Mouse (Mus musculus): ENCODE measurements around the gene Rbm10. TPM values are rescaled to one million over a fixed set of nuclear protein-coding genes. Genes with fewer than 3 reads are reported as not detected.
A peak's percentile ranks its signal among the peaks of the same experiment; 100 is the strongest.

Rbm10 gene
- polyA plus RNA-seq, 1 experiment from 2014 or later = 80.8 TPM

DNA sequence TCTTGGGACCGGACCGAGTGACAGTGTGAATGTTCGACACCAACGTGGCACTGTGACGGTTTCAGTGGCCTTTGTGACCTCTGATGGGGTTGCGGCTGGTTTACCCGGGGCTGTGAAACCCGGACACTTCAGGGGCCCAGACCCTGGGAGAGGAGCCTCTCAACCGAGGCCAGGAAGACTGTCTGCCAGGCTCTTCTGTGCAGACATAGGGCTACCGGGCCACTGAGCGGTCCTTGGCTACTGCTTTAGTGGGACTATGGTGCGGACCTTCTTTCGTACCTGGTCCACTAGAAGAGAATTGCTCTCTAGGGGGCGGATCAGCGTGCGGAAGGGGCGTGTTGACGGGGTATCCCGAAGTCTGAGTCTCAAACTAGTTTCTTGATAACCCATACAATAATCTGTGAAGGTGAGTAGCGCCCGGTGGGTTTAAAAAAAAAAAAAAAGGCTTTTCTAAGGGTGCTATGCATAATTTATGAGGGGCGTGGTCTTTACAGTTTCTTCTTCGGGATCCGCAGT lies 41.6 kb downstream of the Rbm10 start:
- Histone ChIP-seq H3K36me3 (no peaks in the 10 kb centered on the region), H3K4me2 (replicated peaks) (peak overlapping the region; percentile 61)
- 22% methylated on average over 24 of the region's 24 CpGs for WGBS

DNA sequence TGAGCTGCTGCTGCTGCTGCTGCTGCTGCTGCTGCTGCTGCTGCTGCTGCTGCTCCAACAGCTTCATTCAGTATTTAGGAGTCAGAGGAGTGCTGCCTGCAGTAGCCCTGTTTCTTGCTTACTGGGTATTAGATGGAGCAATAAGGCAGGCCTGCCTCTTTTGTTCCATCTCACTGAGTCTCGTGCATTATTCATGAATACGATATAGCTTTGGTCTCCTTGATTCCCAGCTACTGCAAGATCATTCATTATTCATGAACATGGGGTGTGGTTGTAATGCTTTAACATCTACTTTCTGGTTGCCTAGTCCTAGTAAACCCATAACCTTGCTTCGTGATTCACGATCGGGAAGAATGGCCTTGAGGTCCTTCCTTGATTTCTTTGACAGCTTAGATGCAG lies 45.0 kb downstream of the Rbm10 start:
- peak overlapping the region; percentile 65; the same call in 1 of the 2 replicates for H3K4me3 ChIP-seq
- H3K36me3 ChIP-seq = peaks cover 6% of the 10 kb centered on the region; the same call in 1 of the 2 replicates
- H3K27me3 ChIP-seq = no peaks in the 10 kb centered on the region
- no peaks in the 10 kb centered on the region for H3K9me3 ChIP-seq
- H3K27ac ChIP-seq (replicated peaks) = peak overlapping the region; percentile 86
- 32% methylated on average over 5 of the region's 5 CpGs for WGBS
- no peak overlapping the region for H3K9ac ChIP-seq (replicated peaks)
- H3K4me1 ChIP-seq = 0 out of 2 replicates have a peak, but pooled peaks cover 4% of the 10 kb centered on the region
- peak; percentile 85 for ATAC-seq (ENCODE audit: low FRiP score, low read depth)
- peak overlapping the region; percentile 34 for H3K4me2 ChIP-seq (replicated peaks)

More for the DNA sequence above, 41.6 kb downstream of the Rbm10 start:
- Histone ChIP-seq H3K9ac (replicated peaks) (peak overlapping the region; percentile 37; the same call in 1 of the 2 replicates), H3K4me1 (0 out of 2 replicates have a peak, but pooled peaks cover 4% of the 10 kb centered on the region), H3K9me3 (no peaks in the 10 kb centered on the region), H3K4me3 (peak overlapping the region; percentile 46), H3K27me3 (no peaks in the 10 kb centered on the region), H3K27ac (replicated peaks) (no peak overlapping the region)
- no peak for ATAC-seq (ENCODE audit: low FRiP score, low read depth)

DNA sequence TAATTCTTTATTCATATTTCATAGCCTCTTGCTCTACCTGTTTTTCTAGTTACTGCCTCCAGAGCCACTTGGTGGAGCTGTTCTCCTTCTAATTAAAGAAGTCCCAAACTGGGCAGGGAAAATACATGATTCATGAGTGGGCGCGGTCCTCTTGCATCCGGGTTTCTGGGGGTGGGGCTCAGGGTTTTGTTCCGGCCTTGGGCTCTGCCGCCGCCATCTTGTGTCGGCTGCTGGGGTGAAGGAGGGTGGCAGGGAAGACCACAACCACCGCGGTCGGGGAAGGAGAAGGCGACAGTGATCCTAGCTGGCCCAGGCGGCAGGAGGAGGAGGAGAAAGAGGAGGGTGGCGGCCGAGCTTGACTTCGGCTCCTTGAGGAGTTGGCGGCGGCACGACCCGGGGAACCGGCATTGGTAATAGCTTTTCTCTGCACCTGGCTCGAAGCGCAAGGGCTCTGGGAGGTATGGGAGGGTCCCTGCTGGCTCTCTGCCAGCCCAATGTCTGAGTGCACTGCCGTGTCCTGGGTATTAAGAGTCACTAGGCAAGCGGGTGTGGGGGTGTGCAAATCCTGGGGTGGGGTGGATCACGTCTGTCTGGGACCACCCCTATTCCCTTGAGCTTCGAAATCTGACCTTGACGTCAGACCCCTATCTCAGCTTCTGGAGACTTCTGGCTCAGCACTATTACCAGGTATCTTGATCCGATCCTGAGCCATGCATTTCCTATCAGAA lies 45.6 kb downstream of the Rbm10 start:
- H3K27me3 ChIP-seq = no peaks in the 10 kb centered on the region
- WGBS = 19% methylated on average over 27 of the region's 28 CpGs
- no peaks in the 10 kb centered on the region for H3K9me3 ChIP-seq
- peak; percentile 89 for ATAC-seq (ENCODE audit: low FRiP score, low read depth)
- peak overlapping the region; percentile 57 for H3K4me2 ChIP-seq (replicated peaks)
- H3K9ac ChIP-seq (replicated peaks) = peak overlapping the region; percentile 70
- peaks cover 11% of the 10 kb centered on the region for H3K36me3 ChIP-seq
- peak overlapping the region; percentile 65 for H3K4me3 ChIP-seq
- 0 out of 2 replicates have a peak, but pooled peaks cover 4% of the 10 kb centered on the region for H3K4me1 ChIP-seq
- peak overlapping the region; percentile 86 for H3K27ac ChIP-seq (replicated peaks)

DNA sequence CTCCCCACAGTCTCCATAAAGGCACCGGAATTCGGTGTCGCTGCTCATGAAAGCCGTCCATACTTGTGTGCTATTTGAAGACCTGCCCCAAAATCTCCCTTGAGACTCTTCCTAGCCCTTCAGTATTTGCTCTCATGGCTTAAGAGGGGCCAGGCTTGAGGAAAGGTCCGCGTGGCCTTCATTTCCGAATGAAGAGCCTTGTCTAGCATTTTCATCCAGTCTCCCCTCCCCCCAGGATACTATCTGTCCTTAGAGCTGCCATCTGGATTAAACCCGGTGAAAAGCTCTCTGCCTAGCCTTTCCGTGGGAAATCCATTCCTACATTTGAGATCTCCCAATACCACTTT lies 46.1 kb downstream of the Rbm10 start:
- H3K4me2 ChIP-seq (replicated peaks) = peak overlapping the region; percentile 57
- H3K9me3 ChIP-seq = no peaks in the 10 kb centered on the region
- H3K36me3 ChIP-seq = peaks cover 17% of the 10 kb centered on the region
- H3K27me3 ChIP-seq = no peaks in the 10 kb centered on the region
- ATAC-seq (ENCODE audit: low FRiP score, low read depth) = no peak
- H3K4me1 ChIP-seq = 0 out of 2 replicates have a peak, but pooled peaks cover 4% of the 10 kb centered on the region
- H3K4me3 ChIP-seq = peak overlapping the region; percentile 65
- 23% methylated on average over 9 of the region's 9 CpGs for WGBS
- H3K9ac ChIP-seq (replicated peaks) = peak overlapping the region; percentile 70
- peak overlapping the region; percentile 86 for H3K27ac ChIP-seq (replicated peaks)

DNA sequence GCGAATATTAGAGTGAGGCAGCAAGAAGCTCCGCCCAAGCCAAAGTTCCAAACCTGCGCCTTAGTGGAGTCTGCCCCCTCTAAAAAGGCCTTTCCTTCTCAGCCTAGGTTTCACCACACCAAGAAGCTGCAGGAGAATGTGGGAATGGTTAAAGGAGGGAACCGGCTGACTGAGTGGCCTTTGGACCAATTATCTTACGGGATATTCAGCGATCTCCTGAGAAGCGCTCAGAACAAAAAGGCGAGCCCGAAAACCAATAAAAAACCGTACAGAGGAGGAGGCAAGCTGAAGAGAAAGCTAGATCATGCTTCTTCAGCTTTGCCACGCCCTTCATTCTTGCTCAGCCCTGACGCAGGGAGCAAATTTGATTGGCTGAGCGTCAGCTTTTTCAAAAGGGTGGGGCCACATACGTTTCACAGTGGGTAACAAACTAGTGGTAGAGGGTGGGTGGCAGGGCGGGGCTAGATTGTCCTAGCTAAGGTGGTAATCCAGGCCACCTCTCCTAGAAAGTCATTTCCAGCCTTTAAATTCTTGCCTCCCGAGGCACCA lies 70.3 kb downstream of the Rbm10 start, which contains the start of gene Cdk16:
Cdk16 (plus strand) TSS at position 436 of the 549 bp plus-strand sequence.
- H3K27me3 ChIP-seq = no peaks in the 10 kb centered on the region
- peak; percentile 91 for ATAC-seq (ENCODE audit: low FRiP score, low read depth)
- H3K4me1 ChIP-seq = peaks cover 8% of the 10 kb centered on the region
- H3K27ac ChIP-seq (replicated peaks) = peak within 1 kb of the TSS; percentile 97
- peaks cover 7% of the 10 kb centered on the region for H3K36me3 ChIP-seq
- H3K9ac ChIP-seq (replicated peaks) = peak within 1 kb of the TSS; percentile 75
- no peaks in the 10 kb centered on the region for H3K9me3 ChIP-seq
- 19% methylated on average over 16 of the region's 16 CpGs for WGBS
- peak within 1 kb of the TSS; percentile 68 for H3K4me3 ChIP-seq
- peak within 1 kb of the TSS; percentile 62 for H3K4me2 ChIP-seq (replicated peaks)

DNA sequence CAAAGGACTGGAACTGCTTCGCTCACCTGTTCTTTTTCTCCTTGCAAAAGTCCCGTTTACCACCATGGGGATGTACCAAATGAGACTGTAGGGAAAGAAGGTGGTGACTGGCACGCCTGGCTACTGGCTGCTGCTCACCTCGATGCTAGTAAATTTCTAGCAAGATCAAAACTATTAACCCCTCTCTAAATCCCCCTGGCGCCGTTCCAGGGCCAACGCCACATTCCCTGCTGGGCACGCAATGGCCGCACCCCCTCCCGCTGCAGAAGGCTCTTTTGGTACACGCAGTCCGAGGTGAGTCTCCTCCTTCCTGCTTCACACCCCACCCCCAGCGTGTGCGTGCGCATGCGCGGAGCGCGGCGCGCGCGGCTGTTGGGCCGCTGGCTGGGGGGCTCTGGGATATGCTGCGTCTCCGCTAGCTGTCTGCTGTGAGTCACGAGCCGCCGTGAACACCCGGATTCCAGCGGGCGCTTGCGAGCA lies 70.8 kb downstream of the Rbm10 start:
- H3K27ac ChIP-seq (replicated peaks) = peak overlapping the region; percentile 97
- H3K4me1 ChIP-seq = peaks cover 8% of the 10 kb centered on the region
- H3K4me2 ChIP-seq (replicated peaks) = peak overlapping the region; percentile 62
- H3K36me3 ChIP-seq = peaks cover 6% of the 10 kb centered on the region
- peak; percentile 93 for ATAC-seq (ENCODE audit: low FRiP score, low read depth)
- no peaks in the 10 kb centered on the region for H3K27me3 ChIP-seq
- H3K4me3 ChIP-seq = peak overlapping the region; percentile 68
- no peaks in the 10 kb centered on the region for H3K9me3 ChIP-seq
- whole genome bisulfite sequencing = 26% methylated on average over 28 of the region's 33 CpGs
- peak overlapping the region; percentile 75 for H3K9ac ChIP-seq (replicated peaks)

DNA sequence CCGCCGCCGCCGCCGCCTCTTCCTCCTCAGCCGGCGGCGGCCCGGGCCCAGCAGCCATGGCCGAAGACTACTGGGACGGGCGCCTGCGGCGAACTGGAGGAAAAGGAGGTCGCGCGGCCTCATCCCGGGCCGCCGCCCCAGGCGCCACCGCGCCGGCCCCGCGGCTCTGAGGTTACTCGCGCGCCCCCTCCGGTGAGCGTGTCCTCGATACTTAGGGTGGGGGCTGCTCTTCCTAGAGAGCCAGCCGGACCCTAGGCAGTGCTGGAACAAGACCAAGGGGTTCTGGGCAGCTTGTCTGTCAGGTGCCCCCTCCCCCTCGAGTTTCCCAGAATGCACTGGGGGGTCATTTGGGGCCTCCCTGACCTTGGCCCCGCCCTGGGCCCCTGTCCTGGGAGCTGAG lies 71.3 kb downstream of the Rbm10 start:
- ATAC-seq (ENCODE audit: low FRiP score, low read depth) = peak; percentile 73
- Histone ChIP-seq H3K4me2 (replicated peaks) (peak overlapping the region; percentile 62), H3K27me3 (no peaks in the 10 kb centered on the region), H3K4me3 (peak overlapping the region; percentile 68), H3K9ac (replicated peaks) (peak overlapping the region; percentile 75), H3K4me1 (peaks cover 8% of the 10 kb centered on the region), H3K27ac (replicated peaks) (peak overlapping the region; percentile 97), H3K36me3 (peaks cover 9% of the 10 kb centered on the region), H3K9me3 (no peaks in the 10 kb centered on the region)
- WGBS = 12% methylated on average over 18 of the region's 35 CpGs

DNA sequence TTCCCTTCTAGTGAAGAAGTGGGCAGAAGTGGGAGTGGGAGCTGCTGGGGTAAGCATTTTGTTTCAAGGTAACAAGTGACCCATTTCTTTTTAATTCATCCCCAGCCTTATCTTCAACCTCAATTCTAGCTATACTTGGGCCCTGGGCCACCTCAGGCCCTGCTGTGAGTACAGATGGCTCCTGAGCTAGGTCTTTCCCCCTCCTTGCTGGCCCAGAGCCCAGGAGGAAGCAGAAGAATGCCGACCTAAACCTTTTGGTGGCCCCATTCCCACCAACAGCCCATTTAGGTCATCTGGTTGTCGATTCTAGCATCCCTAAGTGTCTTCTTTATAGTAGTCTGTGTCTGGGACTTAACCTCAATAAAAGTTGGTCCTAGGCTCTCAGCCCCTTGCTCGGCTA lies 74.3 kb downstream of the Rbm10 start:
- Histone ChIP-seq H3K27me3 (no peaks in the 10 kb centered on the region), H3K4me1 (peaks cover 8% of the 10 kb centered on the region), H3K4me2 (replicated peaks) (no peak overlapping the region), H3K9ac (replicated peaks) (no peak overlapping the region), H3K27ac (replicated peaks) (no peak overlapping the region), H3K4me3 (no peak overlapping the region), H3K9me3 (no peaks in the 10 kb centered on the region), H3K36me3 (peaks cover 38% of the 10 kb centered on the region)
- ATAC-seq (ENCODE audit: low FRiP score, low read depth) = no peak
- WGBS = 88% methylated on average over 3 of the region's 3 CpGs

DNA sequence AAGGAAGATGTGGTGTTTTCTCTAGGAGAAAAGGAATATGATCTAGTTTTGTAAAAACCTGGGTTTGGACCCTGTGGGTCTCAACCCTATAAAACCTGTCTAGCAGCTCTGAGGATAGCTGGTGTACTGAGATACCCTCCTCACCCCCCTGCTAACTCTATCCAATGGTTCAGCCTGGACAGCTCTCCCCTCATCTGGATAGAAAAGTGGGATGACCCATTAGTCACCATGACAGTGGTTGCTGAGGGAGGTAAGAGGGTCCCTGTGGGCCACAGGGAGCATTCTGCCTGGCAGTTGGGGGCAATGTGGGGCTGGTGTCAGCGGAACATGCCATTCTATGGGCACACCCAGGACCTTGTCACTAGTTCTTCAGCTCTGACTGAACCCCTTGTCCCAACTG lies 75.3 kb downstream of the Rbm10 start:
- no peak overlapping the region for H3K4me3 ChIP-seq
- H3K9ac ChIP-seq (replicated peaks) = no peak overlapping the region
- H3K4me2 ChIP-seq (replicated peaks) = no peak overlapping the region
- no peak for ATAC-seq (ENCODE audit: low FRiP score, low read depth)
- WGBS = 80% methylated on average over 1 of the region's 1 CpGs
- H3K4me1 ChIP-seq = peaks cover 8% of the 10 kb centered on the region
- H3K36me3 ChIP-seq = peaks cover 42% of the 10 kb centered on the region
- no peaks in the 10 kb centered on the region for H3K27me3 ChIP-seq
- no peaks in the 10 kb centered on the region for H3K9me3 ChIP-seq
- H3K27ac ChIP-seq (replicated peaks) = no peak overlapping the region

DNA sequence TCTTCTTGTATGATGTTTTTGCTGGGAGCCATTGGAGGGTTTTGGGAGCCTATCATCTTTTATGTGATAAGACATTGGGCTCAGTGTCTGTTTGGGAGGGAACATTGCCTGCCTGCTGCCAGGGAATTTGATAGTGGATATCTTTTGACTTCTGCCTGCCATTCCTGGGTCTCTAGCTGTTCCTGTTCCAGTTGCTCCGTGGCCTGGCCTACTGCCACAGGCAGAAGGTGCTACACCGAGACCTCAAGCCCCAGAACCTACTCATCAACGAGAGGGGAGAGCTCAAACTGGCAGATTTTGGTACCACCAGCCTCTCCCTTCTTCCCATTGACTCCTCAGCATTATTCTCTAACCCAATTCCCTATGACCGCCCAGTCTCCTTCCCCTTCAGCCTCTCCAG lies 78.5 kb downstream of the Rbm10 start:
- no peak overlapping the region for H3K9ac ChIP-seq (replicated peaks)
- 87% methylated on average over 4 of the region's 4 CpGs for WGBS
- peaks cover 61% of the 10 kb centered on the region for H3K36me3 ChIP-seq
- no peaks in the 10 kb centered on the region for H3K27me3 ChIP-seq
- no peaks in the 10 kb centered on the region for H3K9me3 ChIP-seq
- H3K27ac ChIP-seq (replicated peaks) = no peak overlapping the region
- no peak overlapping the region for H3K4me2 ChIP-seq (replicated peaks)
- no peaks in the 10 kb centered on the region for H3K4me1 ChIP-seq
- H3K4me3 ChIP-seq = no peak overlapping the region
- no peak for ATAC-seq (ENCODE audit: low FRiP score, low read depth)

Data from midbrain, embryonic 12.5 days (tissue).